Mouse (Mus musculus) forebrain, embryonic 12.5 days (tissue): ENCODE data around the gene Faim2. TPM values are rescaled to one million over a fixed set of nuclear protein-coding genes. Genes with fewer than 3 reads are reported as not detected.

ENCODE experiments used
- ATAC-seq: fragments of 200-750 bp; cut with Nextera tagmentation; 2 replicates; pipeline ENCODE4 v1.8.0; 2017; ENCODE audit warnings: moderate TSS enrichment; ENCODE audit not compliant: low FRiP score
- H3K27ac ChIP-seq: fragments of 300-500 bp; sonication (generic); 2 replicates; pipeline ENCODE4 v1.5.1; 2016; ENCODE audit warnings: mild to moderate bottlenecking
- H3K27me3 ChIP-seq: fragments of 300-500 bp; sonication (generic); 2 replicates; pipeline ENCODE4 v1.6.1; 2016; ENCODE audit warnings: mild to moderate bottlenecking
- H3K36me3 ChIP-seq: fragments of 300-500 bp; sonication (generic); replicated peaks from 2 replicates; pipeline ENCODE4 v1.6.1; 2016; ENCODE audit warnings: mild to moderate bottlenecking
- H3K4me1 ChIP-seq: fragments of 300-500 bp; sonication (generic); 2 replicates; pipeline ENCODE4 v1.6.1; 2016
- H3K4me2 ChIP-seq: fragments of 300-500 bp; sonication (generic); 2 replicates; pipeline ENCODE4 v1.6.1; 2016; ENCODE audit warnings: mild to moderate bottlenecking, moderate library complexity
- H3K4me3 ChIP-seq: fragments of 300-500 bp; sonication (generic); replicated peaks from 2 replicates; pipeline ENCODE4 v1.5.1; 2016; ENCODE audit warnings: mild to moderate bottlenecking
- H3K9ac ChIP-seq: fragments of 300-500 bp; sonication (generic); 2 replicates; pipeline ENCODE4 v1.6.1; 2016; ENCODE audit warnings: mild to moderate bottlenecking
- H3K9me3 ChIP-seq: fragments of 300-500 bp; sonication (generic); 2 replicates; pipeline ENCODE4 v1.6.1; 2016
- WGBS: fragments of 180-500 bp; shearing (Covaris S2); methylation state at CpG from one replicate; pipeline ENCODE4 v1.1.7; 2016; 5-methylcytosine and 5-hydroxymethylcytosine counted together
- polyA plus RNA-seq: library from polyadenylated mRNA; unstranded; fragments of >200 nt; fragmentation: Nextera tagmentation; extraction: Ambion mirVana; gene quantifications from 2 replicates; pipeline ENCODE4 v1.2.1, GENCODE M21; 2016

Gene Faim2
- polyA plus RNA-seq, 1 experiment from 2014 or later = 1.6 TPM

DNA sequence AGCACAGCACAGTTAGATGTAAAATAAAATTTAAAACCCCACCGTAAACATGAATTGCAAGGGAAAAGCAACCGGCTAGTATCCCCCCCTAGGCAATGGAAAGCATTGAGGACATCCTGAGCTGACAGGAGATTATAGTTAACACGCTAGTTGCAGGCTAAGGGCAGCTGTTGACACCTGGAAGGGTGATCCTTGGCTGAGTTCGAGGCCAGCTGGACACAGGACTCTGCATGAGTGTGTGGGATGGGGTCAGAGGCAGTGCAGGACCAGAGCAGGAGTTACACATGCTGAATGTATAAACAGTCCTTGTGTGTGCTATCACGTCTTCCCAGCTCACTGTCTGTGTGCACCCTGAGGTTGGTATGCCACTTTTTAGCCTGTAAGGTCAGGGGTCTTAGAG is 24.7 kb downstream of the Faim2 start:
- Histone ChIP-seq H3K4me3 (no peak overlapping the region), H3K4me1 (peaks cover 23% of the 10 kb centered on the region), H3K4me2 (no peak overlapping the region), H3K27ac (no peak overlapping the region), H3K9ac (no peak overlapping the region), H3K36me3 (no peaks in the 10 kb centered on the region), H3K27me3 (no peaks in the 10 kb centered on the region), H3K9me3 (no peaks in the 10 kb centered on the region)
- no peak for ATAC-seq
- 81% methylated on average over 5 of the region's 5 CpGs for WGBS

DNA sequence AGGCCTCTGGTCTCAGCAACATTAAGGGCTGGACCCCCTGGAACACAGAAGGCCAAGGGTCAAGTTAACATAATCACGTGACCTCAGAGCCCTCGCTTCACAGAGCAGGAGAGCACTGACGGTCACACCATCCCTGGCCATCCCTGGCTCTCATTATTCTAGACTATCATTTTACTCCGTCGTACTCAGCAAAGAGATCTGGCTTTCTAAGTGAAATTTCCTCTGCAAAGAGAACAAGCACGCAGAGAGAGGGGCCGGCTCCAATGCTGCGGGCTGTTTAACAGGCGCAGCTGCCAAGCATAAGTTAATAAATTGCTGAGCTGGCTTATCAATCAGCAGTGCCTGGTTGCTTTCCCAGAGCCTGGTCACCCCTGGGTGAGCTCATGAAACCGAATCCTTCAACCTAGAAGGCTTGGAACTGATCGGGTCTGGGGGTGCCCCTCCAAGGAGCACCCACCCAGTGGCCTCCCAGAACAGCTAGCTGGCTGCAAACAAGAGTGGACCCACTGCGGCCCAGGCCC is 25.6 kb downstream of the Faim2 start:
- H3K4me1 ChIP-seq = peaks cover 28% of the 10 kb centered on the region
- no peaks in the 10 kb centered on the region for H3K9me3 ChIP-seq
- H3K27ac ChIP-seq = peak overlapping the region; percentile 63
- H3K4me3 ChIP-seq = no peak overlapping the region
- H3K9ac ChIP-seq = no peak overlapping the region
- H3K36me3 ChIP-seq = no peaks in the 10 kb centered on the region
- 0 out of 2 replicates have a peak, but pooled peaks cover 5% of the 10 kb centered on the region for H3K27me3 ChIP-seq
- H3K4me2 ChIP-seq = no peak overlapping the region
- WGBS = 68% methylated on average over 12 of the region's 12 CpGs
- ATAC-seq = peak; percentile 39

DNA sequence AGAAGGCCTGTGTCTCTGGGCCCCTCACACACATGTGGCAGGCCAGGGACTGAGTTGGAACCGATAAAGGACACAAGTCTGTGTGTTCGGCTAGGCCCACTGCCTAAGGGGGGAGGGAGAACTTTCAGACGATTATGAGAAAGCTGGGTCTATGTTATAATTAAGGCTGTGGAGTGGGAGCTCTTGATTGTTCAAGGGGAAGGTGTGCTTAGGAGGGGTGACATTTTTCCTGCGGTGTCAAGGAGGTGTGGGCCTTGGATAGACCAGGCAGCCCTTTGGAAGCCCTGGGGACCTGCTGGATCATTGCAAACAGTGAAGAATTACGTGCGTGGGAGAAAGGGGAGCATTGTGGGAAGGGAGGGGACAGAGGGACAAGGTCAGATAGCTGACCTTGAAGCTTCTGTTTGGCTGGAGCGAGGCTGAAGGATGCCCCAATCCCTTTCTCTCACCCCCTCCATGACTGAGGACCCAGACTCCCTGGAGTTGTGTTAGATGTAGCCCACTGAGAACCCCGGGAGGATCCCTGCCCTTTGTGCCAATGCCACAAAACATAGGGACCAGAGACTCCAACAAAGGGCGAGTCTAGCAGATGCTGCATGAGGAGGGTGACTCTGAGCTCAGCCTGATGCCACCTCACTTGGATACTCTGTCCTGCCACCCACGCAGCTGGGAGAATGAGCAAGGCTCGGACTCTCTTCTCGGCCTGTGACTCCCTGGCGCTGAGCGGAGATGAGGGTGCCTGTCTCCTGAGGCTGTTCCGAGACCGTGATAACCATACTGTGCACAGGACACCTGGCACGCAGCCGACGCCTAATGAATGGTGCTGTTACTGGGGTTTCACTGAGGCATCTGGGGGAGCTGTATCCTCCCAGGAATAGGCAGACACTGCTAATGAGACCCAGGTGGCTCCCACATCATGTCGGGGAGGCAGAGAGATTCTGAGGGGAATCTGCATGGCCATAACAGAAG is 26.4 kb downstream of the Faim2 start:
- Histone ChIP-seq H3K9ac (no peak overlapping the region; the same call in 1 of the 2 replicates), H3K4me3 (no peak overlapping the region), H3K4me2 (no peak overlapping the region), H3K9me3 (no peaks in the 10 kb centered on the region), H3K27ac (peak overlapping the region; percentile 63), H3K36me3 (no peaks in the 10 kb centered on the region), H3K4me1 (peaks cover 31% of the 10 kb centered on the region), H3K27me3 (0 out of 2 replicates have a peak, but pooled peaks cover 5% of the 10 kb centered on the region)
- 67% methylated on average over 20 of the region's 20 CpGs for WGBS
- peak; percentile 40 for ATAC-seq

DNA sequence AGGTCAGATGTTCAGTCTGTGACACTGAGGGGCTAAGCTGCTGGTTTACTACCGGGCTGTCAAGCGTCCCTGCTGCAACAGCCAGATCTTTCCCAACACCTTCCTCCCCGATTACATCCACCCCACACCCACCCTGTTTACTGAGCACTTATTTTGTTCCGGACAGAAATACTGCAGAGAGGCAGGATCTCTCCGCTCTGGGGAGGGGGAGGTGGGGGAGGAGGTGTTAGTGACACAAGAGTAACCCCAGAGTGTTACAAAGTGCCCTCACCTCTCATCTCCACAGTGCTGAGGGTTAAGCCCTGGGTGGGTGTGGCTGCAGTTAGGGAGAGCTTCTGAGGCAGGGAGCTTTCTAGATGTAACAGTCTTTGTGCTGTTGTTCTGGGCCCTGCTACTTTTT is 27.6 kb downstream of the Faim2 start:
- 72% methylated on average over 5 of the region's 5 CpGs for WGBS
- Histone ChIP-seq H3K4me1 (peaks cover 30% of the 10 kb centered on the region), H3K27me3 (0 out of 2 replicates have a peak, but pooled peaks cover 5% of the 10 kb centered on the region), H3K9ac (no peak overlapping the region), H3K27ac (no peak overlapping the region), H3K36me3 (no peaks in the 10 kb centered on the region), H3K9me3 (no peaks in the 10 kb centered on the region), H3K4me2 (no peak overlapping the region), H3K4me3 (no peak overlapping the region)
- no peak for ATAC-seq

DNA sequence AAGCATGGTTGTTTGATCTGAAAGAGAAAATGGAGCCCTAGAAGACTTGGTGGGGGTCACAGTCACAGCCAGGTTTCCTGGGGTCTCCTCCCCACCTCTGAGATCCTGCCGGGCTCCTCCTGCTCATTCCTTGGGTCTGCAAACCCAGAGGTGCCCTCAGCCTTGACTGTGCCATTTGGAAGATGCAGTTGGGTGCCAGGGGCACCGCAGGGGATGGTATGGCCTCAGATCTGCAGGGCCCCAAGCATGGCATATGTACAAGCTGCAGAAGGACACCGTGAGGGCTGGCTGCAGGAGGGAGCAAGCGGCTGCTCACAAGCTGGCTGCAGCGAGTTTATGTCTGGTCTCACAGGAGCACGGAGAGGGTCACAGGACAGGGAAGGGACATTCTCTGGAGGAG is 28.2 kb downstream of the Faim2 start:
- WGBS = 59% methylated on average over 6 of the region's 6 CpGs
- Histone ChIP-seq H3K4me2 (no peak overlapping the region), H3K9me3 (no peaks in the 10 kb centered on the region), H3K27me3 (0 out of 2 replicates have a peak, but pooled peaks cover 5% of the 10 kb centered on the region), H3K9ac (no peak overlapping the region), H3K27ac (no peak overlapping the region), H3K4me1 (peaks cover 24% of the 10 kb centered on the region), H3K4me3 (no peak overlapping the region), H3K36me3 (no peaks in the 10 kb centered on the region)
- no peak for ATAC-seq

DNA sequence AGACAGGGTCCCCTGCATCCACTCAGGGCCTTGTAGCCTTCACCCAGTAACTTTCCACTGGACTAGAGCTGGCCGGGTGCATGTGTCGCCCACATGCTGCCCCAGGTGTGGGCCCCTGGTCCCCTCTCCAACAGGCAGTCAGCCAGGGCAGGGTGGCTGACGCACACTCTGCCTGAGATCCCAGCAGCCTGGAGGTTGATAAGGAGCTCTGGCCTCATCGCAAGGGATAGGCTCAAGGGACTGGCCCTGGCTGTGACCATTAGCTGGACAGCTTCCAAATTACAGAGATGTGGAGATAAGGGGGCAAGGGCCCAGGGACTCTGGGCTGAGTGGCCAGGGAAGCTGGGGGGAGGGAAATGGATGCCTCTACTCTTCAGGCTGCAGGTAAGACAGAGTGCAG is 29.2 kb downstream of the Faim2 start:
- no peak overlapping the region for H3K4me2 ChIP-seq
- H3K9me3 ChIP-seq = no peaks in the 10 kb centered on the region
- no peak overlapping the region for H3K27ac ChIP-seq
- no peaks in the 10 kb centered on the region for H3K36me3 ChIP-seq
- peaks cover 23% of the 10 kb centered on the region for H3K4me1 ChIP-seq
- WGBS = 81% methylated on average over 4 of the region's 4 CpGs
- 0 out of 2 replicates have a peak, but pooled peaks cover 5% of the 10 kb centered on the region for H3K27me3 ChIP-seq
- no peak for ATAC-seq
- no peak overlapping the region for H3K9ac ChIP-seq
- no peak overlapping the region for H3K4me3 ChIP-seq

DNA sequence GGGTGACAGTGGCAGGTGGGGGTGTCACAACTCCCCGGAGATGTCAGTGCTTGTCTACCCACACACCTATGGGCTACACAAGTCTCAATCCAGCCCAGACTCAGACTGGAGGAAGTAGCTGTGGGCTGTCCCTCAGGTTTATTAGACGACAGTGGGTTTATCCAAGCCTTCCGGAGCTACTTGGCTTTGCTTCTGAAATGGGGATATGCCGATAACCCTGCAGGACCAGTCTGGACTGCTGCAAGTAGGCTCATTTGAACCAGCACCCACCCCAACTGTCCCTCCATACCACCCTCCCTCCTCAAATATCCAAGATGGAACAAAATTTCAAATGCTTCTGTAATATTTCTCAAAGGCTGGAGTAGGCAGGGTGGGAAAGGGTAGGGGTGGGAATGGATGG is 29.6 kb downstream of the Faim2 start:
- no peak overlapping the region for H3K4me2 ChIP-seq
- WGBS = 78% methylated on average over 4 of the region's 4 CpGs
- no peak overlapping the region for H3K27ac ChIP-seq
- peaks cover 23% of the 10 kb centered on the region for H3K4me1 ChIP-seq
- H3K36me3 ChIP-seq = no peaks in the 10 kb centered on the region
- no peaks in the 10 kb centered on the region for H3K9me3 ChIP-seq
- 0 out of 2 replicates have a peak, but pooled peaks cover 5% of the 10 kb centered on the region for H3K27me3 ChIP-seq
- H3K4me3 ChIP-seq = no peak overlapping the region
- H3K9ac ChIP-seq = no peak overlapping the region
- no peak for ATAC-seq

DNA sequence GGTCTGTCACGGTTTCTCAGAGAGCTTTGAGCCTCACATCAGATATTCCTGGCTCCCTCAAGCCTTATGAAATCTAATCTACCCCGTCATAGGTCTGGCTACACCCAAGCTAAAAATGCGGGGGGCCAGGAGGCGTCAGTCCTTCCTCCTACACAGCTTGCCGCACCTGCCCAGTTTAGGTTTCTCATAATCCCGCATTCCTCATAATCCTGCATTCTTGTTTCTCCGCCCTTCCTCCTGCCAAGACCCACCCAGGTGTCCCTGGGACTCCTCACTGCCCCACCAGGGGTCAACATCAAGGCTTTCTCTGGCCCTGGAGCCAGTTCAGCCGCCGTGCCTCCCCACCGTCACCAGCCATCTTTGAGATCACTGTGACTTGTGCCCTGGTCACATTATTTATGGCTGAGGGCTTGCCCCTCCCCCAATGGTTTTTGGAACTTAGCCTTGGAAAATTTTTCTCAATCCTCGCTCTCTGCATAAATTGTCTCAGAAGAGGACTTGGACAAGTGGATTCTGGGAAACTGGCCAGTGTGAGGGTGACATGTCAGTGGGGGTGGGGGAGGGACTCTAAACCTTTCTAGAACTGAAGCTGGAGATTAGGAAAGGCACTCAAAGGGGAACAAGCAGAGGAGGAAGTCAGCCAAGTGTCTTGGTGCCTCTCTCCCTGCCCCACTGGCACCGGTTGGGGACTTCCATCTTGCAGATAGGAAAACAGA is 30.3 kb downstream of the Faim2 start:
- H3K9ac ChIP-seq = no peak overlapping the region
- peaks cover 21% of the 10 kb centered on the region for H3K4me1 ChIP-seq
- H3K36me3 ChIP-seq = no peaks in the 10 kb centered on the region
- H3K9me3 ChIP-seq = no peaks in the 10 kb centered on the region
- H3K27me3 ChIP-seq = 0 out of 2 replicates have a peak, but pooled peaks cover 5% of the 10 kb centered on the region
- no peak overlapping the region for H3K4me2 ChIP-seq
- WGBS = 44% methylated on average over 12 of the region's 12 CpGs
- no peak overlapping the region for H3K27ac ChIP-seq
- ATAC-seq = no peak
- H3K4me3 ChIP-seq = no peak overlapping the region

DNA sequence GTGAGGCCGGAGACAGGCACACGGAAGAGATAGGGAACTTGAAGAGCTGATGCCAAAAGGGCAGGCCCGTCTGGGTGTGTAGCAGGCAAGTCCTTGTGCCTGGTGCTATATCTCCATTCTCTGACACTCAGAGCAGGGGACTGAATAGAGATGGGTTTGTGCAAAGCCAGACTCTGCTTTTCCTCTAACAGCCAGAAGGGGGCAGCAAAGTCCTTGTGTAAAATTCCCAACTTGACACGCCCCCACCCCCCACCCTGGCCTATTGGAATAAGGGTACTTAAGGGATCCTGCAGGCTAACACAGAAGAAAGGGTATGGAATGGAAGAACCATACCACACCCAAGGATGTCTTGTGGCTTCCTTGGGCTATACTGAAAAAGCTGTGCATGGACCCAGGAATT is 30.9 kb downstream of the Faim2 start:
- H3K4me2 ChIP-seq = no peak overlapping the region
- no peaks in the 10 kb centered on the region for H3K9me3 ChIP-seq
- H3K27ac ChIP-seq = no peak overlapping the region
- H3K4me3 ChIP-seq = no peak overlapping the region
- H3K9ac ChIP-seq = no peak overlapping the region
- 12% methylated on average over 4 of the region's 4 CpGs for WGBS
- peaks cover 15% of the 10 kb centered on the region for H3K4me1 ChIP-seq
- 0 out of 2 replicates have a peak, but pooled peaks cover 8% of the 10 kb centered on the region for H3K27me3 ChIP-seq
- peak; percentile 49; the same call in 1 of the 2 replicates for ATAC-seq
- H3K36me3 ChIP-seq = no peaks in the 10 kb centered on the region

DNA sequence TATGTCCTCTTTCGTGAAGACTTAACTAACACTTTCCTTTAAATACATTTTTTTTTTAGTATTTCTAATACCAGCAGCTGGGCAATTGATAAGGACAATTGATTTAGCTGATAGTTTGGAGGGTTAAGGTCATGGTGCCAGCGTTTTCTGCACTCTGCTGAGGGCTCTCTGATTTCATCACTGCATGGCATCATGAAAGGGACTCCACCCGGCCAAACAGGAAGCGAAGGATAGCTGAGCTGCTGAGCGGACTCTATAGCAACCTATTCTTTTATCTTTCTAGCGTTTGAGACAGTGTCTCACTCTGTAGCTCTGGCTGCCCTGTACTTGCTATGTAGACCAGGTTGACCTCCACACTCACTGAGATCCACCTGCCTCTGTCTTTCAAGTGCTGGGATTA is 43.2 kb downstream of the Faim2 start:
- Histone ChIP-seq H3K4me1 (no peaks in the 10 kb centered on the region), H3K9me3 (no peaks in the 10 kb centered on the region), H3K4me2 (no peak overlapping the region), H3K27me3 (no peaks in the 10 kb centered on the region), H3K4me3 (no peak overlapping the region), H3K9ac (no peak overlapping the region), H3K27ac (no peak overlapping the region), H3K36me3 (no peaks in the 10 kb centered on the region)
- no peak for ATAC-seq
- WGBS = 74% methylated on average over 6 of the region's 6 CpGs

DNA sequence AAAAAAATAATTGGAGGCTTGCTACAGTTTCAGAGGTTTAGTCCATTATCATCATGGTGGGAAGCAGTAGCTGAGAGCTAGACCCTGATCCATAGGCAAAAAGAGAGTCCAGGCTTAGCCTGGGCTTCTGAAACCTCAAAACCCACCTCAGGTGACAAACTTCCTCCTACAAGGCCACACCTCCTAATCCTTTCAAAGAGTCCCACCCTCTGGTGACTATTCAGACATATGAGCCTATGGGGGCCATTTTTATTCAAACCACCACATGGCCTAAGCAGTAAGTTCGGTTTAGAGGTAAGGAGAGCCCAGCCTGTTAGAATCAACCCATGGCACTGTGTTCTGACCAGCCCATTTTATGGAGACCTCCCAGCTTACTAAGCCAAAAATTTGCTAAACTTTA is 52.2 kb downstream of the Faim2 start:
- Histone ChIP-seq H3K4me1 (peaks cover 9% of the 10 kb centered on the region), H3K9me3 (no peaks in the 10 kb centered on the region), H3K27ac (no peak overlapping the region), H3K4me3 (no peak overlapping the region), H3K4me2 (no peak overlapping the region), H3K36me3 (peaks cover under 1% of the 10 kb centered on the region; the same call in 1 of the 2 replicates), H3K27me3 (peaks cover 7% of the 10 kb centered on the region; the same call in 1 of the 2 replicates), H3K9ac (no peak overlapping the region)
- no peak for ATAC-seq
- WGBS = 71% methylated on average over 1 of the region's 1 CpGs

DNA sequence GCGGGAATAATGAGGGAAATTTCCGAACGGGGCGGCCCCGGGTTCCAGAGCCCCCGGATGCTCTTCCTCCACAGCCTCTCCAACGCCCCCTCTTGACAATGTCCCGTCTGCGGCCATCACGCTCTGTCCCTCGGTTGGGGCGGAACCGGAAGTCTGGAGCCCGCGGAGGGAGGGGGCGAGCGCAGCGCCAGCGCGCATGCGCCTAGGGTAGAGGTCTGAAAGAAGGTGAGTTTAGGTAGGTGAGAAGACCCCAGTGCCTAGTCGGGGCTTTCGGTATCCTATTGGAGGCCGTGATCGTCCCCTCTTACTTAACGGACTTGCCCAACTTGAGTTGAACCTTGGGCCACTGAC is 53.4 kb downstream of the Faim2 start, which contains the start of gene Bcdin3d:
Bcdin3d (minus strand) TSS at position 155 of the 351 bp plus-strand sequence.
- Histone ChIP-seq H3K4me3 (peak within 1 kb of the TSS; percentile 64), H3K9me3 (no peaks in the 10 kb centered on the region), H3K9ac (peak within 1 kb of the TSS; percentile 71), H3K27me3 (peaks cover 7% of the 10 kb centered on the region; the same call in 1 of the 2 replicates), H3K4me2 (peak within 1 kb of the TSS; percentile 65), H3K27ac (peak within 1 kb of the TSS; percentile 82), H3K36me3 (peaks cover 13% of the 10 kb centered on the region), H3K4me1 (peaks cover 9% of the 10 kb centered on the region)
- 1% methylated on average over 26 of the region's 26 CpGs for WGBS
- peak; percentile 90 for ATAC-seq
